Mouse (Mus musculus) kidney, embryonic 16.5 days (tissue): Measurements from ENCODE around the gene Dscam. TPM values are rescaled to one million over a fixed set of nuclear protein-coding genes. Genes with fewer than 3 reads are reported as not detected.

Experiments
- ATAC-seq: fragments of 200-750 bp; cut with Nextera tagmentation; 2 replicates; pipeline ENCODE4 v1.8.0; 2017; ENCODE audit warnings: moderate TSS enrichment; ENCODE audit not compliant: low FRiP score, low TSS enrichment
- H3K27ac ChIP-seq: fragments of 300-500 bp; sonication (generic); 2 replicates; pipeline ENCODE4 v1.5.1; 2014; ENCODE audit warnings: low read length
- H3K27me3 ChIP-seq: fragments of 300-500 bp; sonication (generic); 2 replicates; pipeline ENCODE4 v1.6.1; 2014; ENCODE audit warnings: low read length, control low read depth, mixed read lengths; ENCODE audit not compliant: insufficient read depth
- H3K36me3 ChIP-seq: fragments of 300-500 bp; sonication (generic); 2 replicates; pipeline ENCODE4 v1.6.1; 2014; ENCODE audit warnings: low read length, control low read depth, mixed read lengths; ENCODE audit not compliant: insufficient read depth
- H3K4me1 ChIP-seq: fragments of 300-500 bp; sonication (generic); 2 replicates; pipeline ENCODE4 v1.6.1; 2014; ENCODE audit warnings: low read length, control low read depth, mixed read lengths; ENCODE audit not compliant: insufficient read depth
- H3K4me2 ChIP-seq: fragments of 300-500 bp; sonication (generic); replicated peaks from 2 replicates; pipeline ENCODE4 v1.6.1; 2014; ENCODE audit warnings: low read depth, low read length
- H3K4me3 ChIP-seq: fragments of 300-500 bp; sonication (generic); 2 replicates; pipeline ENCODE4 v1.5.1; 2014; ENCODE audit warnings: mild to moderate bottlenecking, low read length
- H3K9ac ChIP-seq: fragments of 300-500 bp; sonication (generic); replicated peaks from 2 replicates; pipeline ENCODE4 v1.6.1; 2014; ENCODE audit warnings: low read length
- H3K9me3 ChIP-seq: fragments of 300-500 bp; sonication (generic); 2 replicates; pipeline ENCODE4 v1.6.1; 2016; ENCODE audit warnings: low read length, control low read depth
- WGBS: fragments of 180-500 bp; shearing (Covaris S2); extraction: QIAGEN DNeasy Blood & Tissue Kit; methylation state at CpG from one replicate; pipeline ENCODE4 v1.1.7; 2014; 5-methylcytosine and 5-hydroxymethylcytosine counted together
- polyA plus RNA-seq: library from polyadenylated mRNA; unstranded; fragments of >200 nt; fragmentation: Nextera tagmentation; extraction: Ambion mirVana; gene quantifications from 2 replicates; pipeline ENCODE4 v1.2.1, GENCODE M21; 2015

The Dscam gene
- 0.04 TPM in 2 replicates for polyA plus RNA-seq

- ATAC-seq = peak; percentile 78
- Histone ChIP-seq H3K4me3 (peak within 1 kb of the TSS; percentile 54), H3K9ac (peak within 1 kb of the TSS; percentile 38), H3K27ac (no peak within 1 kb of the TSS), H3K4me1 (peaks cover 9% of the 10 kb centered on the region; the same call in 1 of the 2 replicates), H3K36me3 (no peaks in the 10 kb centered on the region), H3K4me2 (peak within 1 kb of the TSS; percentile 95), H3K9me3 (no peaks in the 10 kb centered on the region), H3K27me3 (peaks cover 71% of the 10 kb centered on the region)
- under 1% methylated on average over 39 of the region's 60 CpGs for WGBS
Measured at GRCm38 (mm10) chr16:97170513-97171081, at the start of gene Dscam. TSS of gene Dscam (minus strand) at chr16:97170752.

DNA sequence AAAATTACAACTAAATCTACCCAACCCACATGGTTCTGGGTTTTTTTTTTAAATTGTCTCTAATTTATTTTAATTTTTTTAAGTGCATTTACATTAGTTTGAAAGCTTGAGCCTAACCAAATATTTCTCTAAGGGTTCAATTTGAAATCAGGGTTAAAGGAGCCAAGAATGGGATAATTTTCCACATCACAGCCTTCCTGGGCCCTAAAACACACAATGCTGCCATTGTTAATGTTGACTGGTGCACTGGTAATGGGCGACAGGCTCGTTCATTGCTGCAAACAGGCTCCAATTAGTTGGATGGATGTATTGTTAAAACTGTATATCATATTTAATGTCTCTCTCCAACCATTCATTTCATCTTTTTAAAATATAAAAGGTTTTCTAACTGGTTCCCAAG, 48.8 kb upstream of the Dscam start:
- Histone ChIP-seq H3K9ac (no peak overlapping the region), H3K4me2 (no peak overlapping the region), H3K27ac (no peak overlapping the region), H3K27me3 (no peaks in the 10 kb centered on the region), H3K9me3 (no peaks in the 10 kb centered on the region; the same call in 1 of the 2 replicates), H3K4me1 (no peaks in the 10 kb centered on the region), H3K4me3 (no peak overlapping the region), H3K36me3 (no peaks in the 10 kb centered on the region)
- no peak for ATAC-seq
- WGBS = 61% methylated on average over 2 of the region's 2 CpGs

DNA sequence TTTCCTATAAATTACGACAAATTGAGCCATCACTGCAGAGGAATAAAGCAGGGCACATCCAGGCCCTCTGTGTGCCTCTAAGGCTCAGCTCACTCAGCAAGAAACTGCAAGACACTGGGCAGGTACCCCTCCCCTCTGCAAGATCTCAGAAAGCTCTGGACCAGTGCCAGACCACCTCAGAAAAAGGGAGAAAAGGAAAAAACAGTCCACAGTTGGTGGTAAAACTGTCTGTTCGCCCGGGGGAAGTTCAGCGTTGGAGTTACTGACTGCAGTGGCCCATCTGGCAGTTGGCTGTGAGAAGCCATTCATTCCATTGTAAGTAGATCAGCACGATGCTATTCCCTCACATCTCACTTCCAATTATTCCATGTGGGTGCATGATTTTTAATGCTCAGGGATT, 39.4 kb upstream of the Dscam start:
- Histone ChIP-seq H3K9me3 (no peaks in the 10 kb centered on the region), H3K4me2 (no peak overlapping the region), H3K4me1 (no peaks in the 10 kb centered on the region), H3K4me3 (no peak overlapping the region), H3K27me3 (no peaks in the 10 kb centered on the region), H3K27ac (no peak overlapping the region), H3K9ac (no peak overlapping the region), H3K36me3 (no peaks in the 10 kb centered on the region)
- no peak for ATAC-seq
- WGBS = 58% methylated on average over 5 of the region's 5 CpGs

GRCm38 (mm10) chr16:97208276-97208675, 37.7 kb upstream of the Dscam start:
- Histone ChIP-seq H3K4me1 (no peaks in the 10 kb centered on the region), H3K9me3 (no peaks in the 10 kb centered on the region), H3K9ac (no peak overlapping the region), H3K27ac (no peak overlapping the region), H3K36me3 (no peaks in the 10 kb centered on the region), H3K4me2 (no peak overlapping the region), H3K4me3 (no peak overlapping the region), H3K27me3 (no peaks in the 10 kb centered on the region)
- 81% methylated on average over 2 of the region's 2 CpGs for WGBS
- ATAC-seq = no peak

GRCm38 (mm10) chr16:97204090-97204489, 33.5 kb upstream of the Dscam start:
- no peaks in the 10 kb centered on the region for H3K9me3 ChIP-seq
- H3K36me3 ChIP-seq = no peaks in the 10 kb centered on the region
- no peak overlapping the region for H3K4me3 ChIP-seq
- no peak for ATAC-seq
- H3K27ac ChIP-seq = no peak overlapping the region
- H3K9ac ChIP-seq = no peak overlapping the region
- no peaks in the 10 kb centered on the region for H3K27me3 ChIP-seq
- WGBS = 79% methylated on average over 2 of the region's 2 CpGs
- no peak overlapping the region for H3K4me2 ChIP-seq
- no peaks in the 10 kb centered on the region for H3K4me1 ChIP-seq

GRCm38 (mm10) chr16:97203554-97203953, 33.0 kb upstream of the Dscam start:
- ATAC-seq = no peak
- Histone ChIP-seq H3K27me3 (no peaks in the 10 kb centered on the region), H3K4me3 (no peak overlapping the region), H3K4me1 (no peaks in the 10 kb centered on the region), H3K27ac (no peak overlapping the region), H3K36me3 (no peaks in the 10 kb centered on the region), H3K4me2 (no peak overlapping the region), H3K9ac (no peak overlapping the region), H3K9me3 (no peaks in the 10 kb centered on the region)
- WGBS = 87% methylated on average over 2 of the region's 2 CpGs

- Histone ChIP-seq H3K4me2 (no peak overlapping the region), H3K27ac (no peak overlapping the region), H3K27me3 (no peaks in the 10 kb centered on the region), H3K4me3 (no peak overlapping the region), H3K36me3 (no peaks in the 10 kb centered on the region), H3K9me3 (no peaks in the 10 kb centered on the region), H3K9ac (no peak overlapping the region), H3K4me1 (no peaks in the 10 kb centered on the region)
- no peak for ATAC-seq
- WGBS = 85% methylated on average over 2 of the region's 2 CpGs
Measured at GRCm38 (mm10) chr16:97194630-97195029, 24.1 kb upstream of the Dscam start.

- H3K4me3 ChIP-seq = no peak overlapping the region
- no peaks in the 10 kb centered on the region for H3K36me3 ChIP-seq
- 97% methylated on average over 1 of the region's 1 CpGs for WGBS
- H3K27ac ChIP-seq = no peak overlapping the region
- H3K27me3 ChIP-seq = no peaks in the 10 kb centered on the region
- ATAC-seq = no peak
- H3K4me2 ChIP-seq = no peak overlapping the region
- H3K9me3 ChIP-seq = no peaks in the 10 kb centered on the region
- H3K9ac ChIP-seq = no peak overlapping the region
- no peaks in the 10 kb centered on the region for H3K4me1 ChIP-seq
Measured at GRCm38 (mm10) chr16:97194179-97194578, 23.6 kb upstream of the Dscam start.

GRCm38 (mm10) chr16:97192296-97192695, 21.7 kb upstream of the Dscam start:
- no peak overlapping the region for H3K9ac ChIP-seq
- H3K27me3 ChIP-seq = no peaks in the 10 kb centered on the region
- no peaks in the 10 kb centered on the region for H3K4me1 ChIP-seq
- no peak overlapping the region for H3K4me3 ChIP-seq
- no peak overlapping the region for H3K4me2 ChIP-seq
- 75% methylated on average over 4 of the region's 4 CpGs for WGBS
- no peak for ATAC-seq
- H3K36me3 ChIP-seq = no peaks in the 10 kb centered on the region
- no peak overlapping the region for H3K27ac ChIP-seq
- no peaks in the 10 kb centered on the region for H3K9me3 ChIP-seq

DNA sequence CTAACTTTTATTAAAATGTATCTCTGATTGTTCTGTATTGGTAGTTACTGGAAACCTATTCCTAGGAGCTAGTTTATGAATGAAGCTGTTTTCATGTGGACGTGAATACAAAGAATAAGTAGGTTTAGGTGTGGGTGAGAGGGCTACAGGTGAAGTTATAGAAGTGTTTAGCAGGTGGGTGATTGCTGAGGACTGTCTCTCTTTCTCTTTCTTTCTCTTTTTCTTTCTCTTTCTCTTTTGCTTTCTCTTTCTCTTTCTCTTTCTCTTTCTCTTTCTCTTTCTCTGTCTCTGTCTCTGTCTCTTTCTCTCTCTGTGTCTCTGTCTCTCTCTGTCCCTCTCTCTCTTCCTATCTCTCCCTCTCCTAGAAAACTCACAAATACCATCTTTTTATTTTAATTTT, 20.1 kb upstream of the Dscam start:
- Histone ChIP-seq H3K4me3 (no peak overlapping the region), H3K4me2 (no peak overlapping the region), H3K4me1 (no peaks in the 10 kb centered on the region), H3K9me3 (no peaks in the 10 kb centered on the region), H3K36me3 (no peaks in the 10 kb centered on the region), H3K9ac (no peak overlapping the region), H3K27me3 (no peaks in the 10 kb centered on the region), H3K27ac (no peak overlapping the region)
- WGBS = 97% methylated on average over 1 of the region's 1 CpGs
- ATAC-seq = no peak
